Mouse (Mus musculus) neural tube, embryonic 14.5 days (tissue): Measurements from ENCODE around the gene Abcc5. TPM values are rescaled to one million over a fixed set of nuclear protein-coding genes. Genes with fewer than 3 reads are reported as not detected.
"Not testable (repeated sequence)": the region's sequence is repeated elsewhere in the genome, so short reads cannot be mapped to it uniquely, and the experiment has no call there.

Source experiments
- ATAC-seq: fragments of 200-750 bp; cut with Nextera tagmentation; 2 replicates; pipeline ENCODE4 v1.8.0; 2017; ENCODE audit warnings: low read depth, mild to moderate bottlenecking, moderate TSS enrichment, moderate library complexity
- H3K27ac ChIP-seq: fragments of 300-500 bp; sonication (generic); 2 replicates; pipeline ENCODE4 v1.5.1; 2014; ENCODE audit warnings: low read depth, mild to moderate bottlenecking, control low read depth, low read length, moderate library complexity, mixed read lengths
- H3K27me3 ChIP-seq: fragments of 300-500 bp; sonication (generic); 2 replicates; pipeline ENCODE4 v1.6.1; 2014; ENCODE audit warnings: low read length; ENCODE audit not compliant: control insufficient read depth, insufficient read depth
- H3K36me3 ChIP-seq: fragments of 300-500 bp; sonication (generic); 2 replicates; pipeline ENCODE4 v1.6.1; 2014; ENCODE audit warnings: low read length, mixed read lengths; ENCODE audit not compliant: control insufficient read depth, insufficient read depth
- H3K4me1 ChIP-seq: fragments of 300-500 bp; sonication (generic); 2 replicates; pipeline ENCODE4 v1.6.1; 2014; ENCODE audit warnings: low read length; ENCODE audit not compliant: control insufficient read depth, insufficient read depth
- H3K4me2 ChIP-seq: fragments of 300-500 bp; sonication (generic); 2 replicates; pipeline ENCODE4 v1.6.1; 2014; ENCODE audit warnings: mild to moderate bottlenecking, low read depth, low read length, control low read depth
- H3K4me3 ChIP-seq: fragments of 300-500 bp; sonication (generic); 2 replicates; pipeline ENCODE4 v1.5.1; 2014; ENCODE audit warnings: low read depth, low read length, control low read depth, mixed read lengths
- H3K9ac ChIP-seq: fragments of 300-500 bp; sonication (generic); replicated peaks from 2 replicates; pipeline ENCODE4 v1.6.1; 2014; ENCODE audit warnings: low read depth, mild to moderate bottlenecking, control low read depth, low read length, mixed read lengths
- H3K9me3 ChIP-seq: fragments of 300-500 bp; sonication (generic); 2 replicates; pipeline ENCODE4 v1.6.1; 2016; ENCODE audit warnings: low read length; ENCODE audit not compliant: control insufficient read depth
- WGBS: fragments of 180-500 bp; shearing (Covaris S2); extraction: QIAGEN DNeasy Blood & Tissue Kit; methylation state at CpG from one replicate; pipeline ENCODE4 v1.1.7; 2014; 5-methylcytosine and 5-hydroxymethylcytosine counted together
- polyA plus RNA-seq: library from polyadenylated mRNA; unstranded; fragments of >200 nt; fragmentation: Nextera tagmentation; extraction: Ambion mirVana; gene quantifications from 2 replicates; pipeline ENCODE4 v1.2.1, GENCODE M21; 2014

Abcc5 gene
- polyA plus RNA-seq, 1 experiment from 2014 or later = 173 TPM

DNA sequence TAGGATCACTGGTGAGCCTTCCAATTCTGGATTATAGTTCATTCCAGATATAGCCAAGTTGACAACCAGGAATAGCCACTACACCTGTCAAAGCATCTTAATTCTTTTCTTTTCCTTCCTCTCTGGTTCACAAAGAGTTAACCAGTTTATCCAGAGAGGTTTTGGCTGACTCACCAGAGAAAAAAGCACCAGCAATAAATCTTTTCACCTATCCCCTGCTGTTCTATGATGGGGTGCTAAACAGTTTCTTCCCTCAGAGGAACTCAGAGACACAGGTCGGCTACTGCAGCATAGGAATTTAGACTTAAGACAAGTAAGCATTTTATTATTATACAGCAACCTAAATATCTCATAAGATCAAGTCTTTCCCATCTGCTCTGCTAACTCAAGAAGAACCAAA is 29.9 kb upstream of the Abcc5 start:
- no peaks in the 10 kb centered on the region for H3K36me3 ChIP-seq
- no peaks in the 10 kb centered on the region for H3K4me1 ChIP-seq
- no peaks in the 10 kb centered on the region for H3K27me3 ChIP-seq
- 0% methylated on average over 1 of the region's 1 CpGs for WGBS
- H3K9me3 ChIP-seq = no peaks in the 10 kb centered on the region
- no peak overlapping the region for H3K9ac ChIP-seq
- no peak for ATAC-seq
- H3K4me2 ChIP-seq = no peak overlapping the region
- no peak overlapping the region for H3K27ac ChIP-seq
- no peak overlapping the region for H3K4me3 ChIP-seq

DNA sequence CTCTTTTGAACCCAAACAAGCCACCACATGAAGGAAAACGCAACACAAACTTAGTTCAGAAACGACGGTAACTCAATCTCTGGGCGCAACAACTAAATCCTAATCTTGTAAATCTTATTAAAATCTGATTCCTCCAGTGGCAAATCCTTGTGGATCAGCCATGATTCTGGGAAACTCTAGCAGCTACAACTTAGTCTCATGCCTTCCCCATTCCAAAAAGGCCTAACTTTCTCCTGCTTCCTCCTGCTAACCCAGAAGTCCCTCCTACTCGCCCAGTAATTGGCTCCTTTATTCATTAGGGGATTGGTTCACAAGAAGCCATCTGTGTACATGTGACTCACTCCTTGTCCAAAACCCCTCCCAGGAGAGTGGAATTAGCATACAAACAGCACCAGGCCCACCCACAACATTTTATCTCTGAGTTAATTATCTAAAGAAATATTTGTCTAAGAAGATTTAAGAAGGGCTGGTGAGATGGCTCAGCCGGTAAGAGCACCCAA is 28.0 kb upstream of the Abcc5 start:
- H3K4me2 ChIP-seq = no peak overlapping the region
- H3K36me3 ChIP-seq = no peaks in the 10 kb centered on the region
- H3K27ac ChIP-seq = no peak overlapping the region
- H3K4me1 ChIP-seq = no peaks in the 10 kb centered on the region
- H3K27me3 ChIP-seq = no peaks in the 10 kb centered on the region
- H3K4me3 ChIP-seq = no peak overlapping the region
- no peak for ATAC-seq
- no peak overlapping the region for H3K9ac ChIP-seq
- 88% methylated on average over 6 of the region's 6 CpGs for WGBS
- no peaks in the 10 kb centered on the region for H3K9me3 ChIP-seq

DNA sequence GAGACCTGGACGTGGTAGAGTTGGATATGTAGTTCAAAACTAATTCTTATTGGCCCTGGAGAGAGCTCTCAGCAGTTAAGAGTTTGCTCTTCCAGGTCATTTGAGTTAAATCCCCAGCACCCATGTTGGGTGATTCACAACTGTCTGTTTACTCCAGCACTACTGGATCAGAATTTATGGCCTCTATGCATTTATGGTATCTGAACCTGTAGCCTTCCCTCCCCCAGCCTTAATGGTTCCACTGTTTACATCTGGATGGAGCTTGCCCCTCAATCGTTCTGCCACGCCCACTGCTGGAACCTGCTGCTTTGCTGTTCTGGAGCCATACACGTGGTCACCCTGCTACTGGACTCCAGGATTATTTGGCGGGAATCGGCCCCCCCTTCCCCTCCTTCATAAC is 25.6 kb upstream of the Abcc5 start:
- no peaks in the 10 kb centered on the region for H3K27me3 ChIP-seq
- H3K4me3 ChIP-seq = no peak overlapping the region
- 64% methylated on average over 6 of the region's 6 CpGs for WGBS
- no peak overlapping the region for H3K27ac ChIP-seq
- ATAC-seq = no peak
- no peaks in the 10 kb centered on the region for H3K9me3 ChIP-seq
- H3K9ac ChIP-seq = no peak overlapping the region
- H3K4me2 ChIP-seq = no peak overlapping the region
- no peaks in the 10 kb centered on the region for H3K36me3 ChIP-seq
- H3K4me1 ChIP-seq = no peaks in the 10 kb centered on the region

DNA sequence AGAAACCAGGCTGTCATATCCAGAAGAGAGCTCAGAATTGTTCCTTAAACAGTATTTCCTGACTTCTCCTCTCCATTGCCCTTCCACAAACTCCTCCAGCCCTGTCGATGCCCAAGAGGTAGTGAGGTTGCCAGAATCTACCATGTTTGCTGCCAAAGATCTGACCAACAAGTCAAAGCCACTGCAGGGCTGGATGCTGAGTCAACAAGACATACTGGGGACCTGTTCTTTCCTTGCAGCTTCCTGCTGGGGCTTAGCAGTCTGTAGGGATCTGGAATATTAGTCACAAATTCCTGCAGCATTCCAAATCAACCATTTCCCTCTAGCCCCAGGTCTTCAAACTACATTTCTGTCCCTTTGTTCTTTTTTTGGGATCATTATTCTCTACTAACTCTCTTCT is 19.7 kb upstream of the Abcc5 start:
- no peaks in the 10 kb centered on the region for H3K9me3 ChIP-seq
- 86% methylated on average over 1 of the region's 1 CpGs for WGBS

DNA sequence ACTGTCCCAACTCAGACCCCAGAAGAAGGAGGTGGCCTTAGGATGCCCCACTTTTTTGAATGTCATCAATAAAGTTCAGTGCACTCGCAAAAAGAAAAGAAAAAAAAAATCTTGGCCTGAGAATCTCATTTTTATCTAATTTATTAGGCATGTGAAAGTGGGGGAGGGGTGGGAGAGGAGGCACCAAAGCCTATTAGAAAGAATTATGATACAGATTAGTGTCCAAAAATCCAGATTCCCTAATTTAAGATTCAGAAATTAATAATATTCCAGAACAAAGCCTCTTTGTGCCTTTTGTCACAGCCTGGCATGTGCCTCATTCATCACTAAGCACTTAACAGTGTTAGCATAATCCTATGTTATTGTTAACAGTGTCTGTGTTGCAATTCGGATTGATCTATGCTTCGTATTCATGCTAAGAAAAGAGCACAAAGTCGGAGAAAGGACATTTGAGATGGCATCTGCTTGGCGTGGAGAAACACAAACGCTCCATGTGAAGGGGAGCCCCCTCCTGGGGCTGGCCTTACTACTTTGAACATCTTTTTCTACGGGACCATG is 18.7 kb upstream of the Abcc5 start:
- Histone ChIP-seq H3K4me3 (no peak overlapping the region), H3K27me3 (no peaks in the 10 kb centered on the region), H3K27ac (no peak overlapping the region), H3K4me2 (no peak overlapping the region), H3K9me3 (no peaks in the 10 kb centered on the region), H3K36me3 (no peaks in the 10 kb centered on the region), H3K9ac (no peak overlapping the region), H3K4me1 (no peaks in the 10 kb centered on the region)
- ATAC-seq = no peak
- 35% methylated on average over 7 of the region's 7 CpGs for WGBS

More for the DNA sequence above, 19.7 kb upstream of the Abcc5 start:
- Histone ChIP-seq H3K27ac (no peak overlapping the region), H3K4me3 (no peak overlapping the region), H3K36me3 (no peaks in the 10 kb centered on the region), H3K27me3 (no peaks in the 10 kb centered on the region), H3K9ac (no peak overlapping the region), H3K4me2 (no peak overlapping the region), H3K4me1 (no peaks in the 10 kb centered on the region)
- ATAC-seq = no peak

DNA sequence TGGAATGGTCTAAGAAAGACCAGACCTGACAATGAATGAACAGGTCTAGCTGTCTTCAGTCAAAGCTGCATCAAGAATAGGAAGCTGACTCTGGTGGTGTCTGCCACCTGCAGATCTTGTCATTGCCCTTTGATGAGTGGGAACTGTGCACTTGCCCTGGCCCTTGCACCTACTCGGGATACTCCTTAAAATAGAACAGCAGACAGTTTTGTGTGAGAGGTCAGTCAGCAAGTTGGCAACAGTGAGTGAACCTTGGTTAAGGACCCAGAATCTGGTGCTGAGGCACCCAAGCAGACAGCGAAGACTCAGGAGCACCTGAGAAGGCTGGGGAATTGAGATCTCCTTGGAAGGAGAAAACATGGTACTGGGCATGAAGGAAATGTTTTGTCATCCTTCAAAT is 16.7 kb upstream of the Abcc5 start:
- no peak for ATAC-seq
- Histone ChIP-seq H3K36me3 (no peaks in the 10 kb centered on the region), H3K27me3 (no peaks in the 10 kb centered on the region), H3K9ac (no peak overlapping the region), H3K4me3 (no peak overlapping the region), H3K4me2 (no peak overlapping the region), H3K27ac (no peak overlapping the region), H3K9me3 (no peaks in the 10 kb centered on the region), H3K4me1 (no peaks in the 10 kb centered on the region)
- 85% methylated on average over 2 of the region's 2 CpGs for WGBS

DNA sequence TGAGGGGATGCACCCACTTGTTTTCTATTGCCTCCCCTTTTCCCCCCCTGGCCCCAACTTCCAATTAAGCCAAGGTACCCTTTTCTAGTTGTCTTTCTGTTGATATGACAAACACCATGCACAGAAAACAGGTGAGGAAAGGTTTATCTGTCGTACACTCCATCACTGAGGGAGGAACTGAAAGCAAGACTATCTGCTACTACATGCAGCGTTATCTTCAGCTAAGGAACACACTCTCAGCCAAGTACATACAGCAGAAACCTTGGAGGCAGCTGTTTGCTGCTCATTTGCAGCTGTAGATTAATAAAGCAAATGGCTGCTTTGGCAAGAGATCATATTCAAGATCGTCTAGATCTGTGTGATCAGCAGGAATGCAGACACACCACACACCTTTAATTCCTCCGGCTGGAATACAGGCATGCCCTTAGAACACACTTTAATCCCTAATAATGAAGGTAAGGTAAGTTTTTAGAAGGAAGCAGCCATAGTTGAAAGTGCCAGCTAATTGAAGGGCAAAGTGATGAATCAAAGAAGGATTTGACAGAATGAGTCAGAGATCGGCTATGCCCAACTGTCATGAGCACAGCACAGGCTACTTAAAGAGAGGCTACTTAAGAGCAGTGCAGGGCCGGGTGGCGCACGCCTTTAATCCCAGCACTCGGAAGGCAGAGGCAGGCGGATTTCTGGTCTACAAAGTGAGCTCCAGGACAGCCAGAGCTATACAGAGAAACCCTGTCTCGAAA is 12.7 kb upstream of the Abcc5 start:
- Histone ChIP-seq H3K9me3 (no peaks in the 10 kb centered on the region), H3K4me1 (no peaks in the 10 kb centered on the region), H3K4me2 (no peak overlapping the region), H3K4me3 (no peak overlapping the region), H3K27ac (no peak overlapping the region), H3K9ac (no peak overlapping the region), H3K36me3 (no peaks in the 10 kb centered on the region), H3K27me3 (no peaks in the 10 kb centered on the region)
- no peak for ATAC-seq
- WGBS = 90% methylated on average over 11 of the region's 11 CpGs

DNA sequence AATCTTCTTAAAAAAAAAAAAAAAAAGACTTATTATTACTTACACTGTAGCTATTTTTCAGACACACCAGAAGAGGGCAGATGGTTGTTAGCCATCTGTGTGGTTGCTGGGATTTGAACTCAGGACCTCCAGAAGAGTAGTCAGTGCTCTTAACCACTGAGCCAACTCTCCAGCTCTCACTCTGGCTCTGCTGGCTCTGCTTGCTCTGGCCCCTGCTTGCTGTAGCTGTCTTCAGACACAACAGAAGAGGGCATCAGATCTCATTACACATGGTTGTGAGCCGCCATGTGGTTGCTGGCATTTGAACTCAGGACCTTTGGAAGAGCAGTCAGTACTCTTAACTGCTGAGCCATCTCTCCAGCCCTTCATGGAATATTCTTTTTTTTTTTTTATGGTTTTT is 11.9 kb upstream of the Abcc5 start:
- not testable (repeated sequence) for H3K4me2 ChIP-seq, H3K27me3 ChIP-seq, H3K9me3 ChIP-seq, H3K9ac ChIP-seq, H3K4me3 ChIP-seq, ATAC-seq, H3K27ac ChIP-seq, H3K4me1 ChIP-seq, H3K36me3 ChIP-seq
- WGBS = 90% methylated on average over 1 of the region's 1 CpGs

DNA sequence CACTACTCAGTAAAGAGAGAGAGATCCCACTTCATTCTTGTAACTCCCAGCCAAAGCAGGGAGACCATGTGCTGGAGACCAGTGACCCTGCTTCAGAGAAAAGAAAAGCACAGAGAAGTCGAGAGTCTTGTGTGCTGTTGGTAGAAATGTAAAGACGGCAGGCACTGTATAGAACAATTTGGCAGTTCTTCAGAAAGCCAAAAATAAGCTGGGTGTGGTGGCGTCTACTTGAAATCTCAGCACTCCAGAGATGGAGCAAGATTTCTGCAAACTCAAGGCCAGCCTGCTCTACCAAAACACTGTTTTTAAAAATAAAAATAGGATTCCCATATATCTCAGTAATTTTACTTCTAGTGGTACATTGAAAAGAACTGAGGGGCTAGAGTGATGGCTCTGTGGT is 10.1 kb upstream of the Abcc5 start:
- 90% methylated on average over 3 of the region's 3 CpGs for WGBS
- Histone ChIP-seq H3K27ac (no peak overlapping the region), H3K36me3 (no peaks in the 10 kb centered on the region), H3K4me2 (no peak overlapping the region), H3K9ac (no peak overlapping the region), H3K27me3 (no peaks in the 10 kb centered on the region), H3K4me1 (no peaks in the 10 kb centered on the region), H3K9me3 (no peaks in the 10 kb centered on the region), H3K4me3 (no peak overlapping the region)
- no peak for ATAC-seq
